19 mouse cellular contexts compared by ENCODE assay signal in the genomic region with DNA sequence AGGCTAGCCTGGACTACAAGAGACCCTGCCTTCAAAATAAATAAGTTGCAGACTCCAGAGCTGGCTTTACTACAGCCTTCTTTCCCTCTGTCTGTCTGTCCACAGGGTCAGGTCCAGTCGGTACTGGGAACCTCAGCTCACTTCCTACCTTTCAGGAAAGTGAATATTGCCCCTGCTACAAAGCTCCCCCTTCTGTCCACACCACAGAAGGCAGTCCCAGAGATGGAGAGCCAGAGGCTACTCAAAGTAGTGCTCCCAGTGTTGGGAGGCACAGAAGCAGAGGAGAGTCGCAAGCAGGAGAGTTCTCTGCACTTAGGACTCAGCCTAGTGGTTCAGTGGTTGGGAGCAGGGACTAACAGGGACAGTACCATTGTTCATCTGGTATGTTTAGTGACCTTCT. TPM values are rescaled to one million over a fixed set of nuclear protein-coding genes. Genes with fewer than 3 reads are reported as not detected.
A peak's percentile ranks its signal among the peaks of the same experiment; 100 is the strongest.
DNase-seq lines count a peak whose midpoint lies in the region; ATAC-seq and TF ChIP-seq lines count a peak whose summit lies in the region.
"Had no signal": no experiment of that assay in that cellular context is flagged by ENCODE, and none has a peak within 500 bp of the region (broad histone marks: within the 10 kb centered on the region; RNA-seq: fewer than 3 reads in every experiment).

No protein-coding gene starts in this region.

- dilution Hi-C loops in CH12.LX (cut with MboI; ENCODE audit: extremely low pct_ligation_motif_present, extremely low pct_unique_long_range_greater_than_20kb, low sequenced_read_pairs) = no loop called here

- H3K4me3 ChIP-seq in heart, adult 2 months = no peak overlapping the region
- no peak overlapping the region for H3K4me3 ChIP-seq in liver, postnatal 0 days (ENCODE audit: low read depth, low read length)
- no peak overlapping the region for H3K4me3 ChIP-seq in CH12.LX (replicated peaks in 1 of 3; ENCODE audit: low read depth in 2 of 3, low read length in 2 of 3, poor library complexity in 1 of 3)
- H3K4me3 ChIP-seq: embryonic facial prominence, embryonic 12.5 days; heart, embryonic 13.5 days had no signal

- peak; percentile 34 for TF ChIP-seq RAD21 in CH12.LX (IDR thresholded peaks at IDR 0.05; ENCODE audit: low read depth, low read length)

- in situ Hi-C loops in CH12.LX (cut with MboI; ENCODE audit: low pct_ligation_motif_present, low pct_unique_long_range_greater_than_20kb, low sequenced_read_pairs) = no loop called here

- no peak overlapping the region for H3K27ac ChIP-seq in heart, adult 2 months
- no peak overlapping the region for H3K27ac ChIP-seq in liver, postnatal 0 days (ENCODE audit: low read depth)
- no peak overlapping the region for H3K27ac ChIP-seq in CH12.LX (ENCODE audit: insufficient read depth, low read depth)
- H3K27ac ChIP-seq: embryonic facial prominence, embryonic 12.5 days; heart, embryonic 13.5 days had no signal

- peaks cover 5% of the 10 kb centered on the region for H3K4me1 ChIP-seq in heart, adult 2 months (ENCODE audit: control insufficient read depth, insufficient read depth, low read length)
- peaks cover 16% of the 10 kb centered on the region for H3K4me1 ChIP-seq in liver, postnatal 0 days (ENCODE audit: insufficient read depth)
- H3K4me1 ChIP-seq in CH12.LX (ENCODE audit: control insufficient read depth in 1 of 2, insufficient read depth in 2 of 2) = peaks cover 0 to 27% of the 10 kb centered on the region in 2 experiments; a peak in 2 of 4 replicates

- no peaks in the 10 kb centered on the region for H3K9me3 ChIP-seq in liver, postnatal 0 days (ENCODE audit: low read length)
- no peaks in the 10 kb centered on the region for H3K9me3 ChIP-seq in CH12.LX (replicated peaks; ENCODE audit: low read length)
- H3K9me3 ChIP-seq: embryonic facial prominence, embryonic 12.5 days; heart, embryonic 13.5 days had no signal

- TF ChIP-seq CTCF in heart, adult 2 months (IDR thresholded peaks at IDR 0.05) = peak; percentile 46
- TF ChIP-seq CTCF in liver, postnatal 0 days (IDR thresholded peaks at IDR 0.05; ENCODE audit: low read depth) = peak; percentile 58
- TF ChIP-seq CTCF in CH12.LX (conservative IDR thresholded peaks at IDR 0.05 in 1 of 2, IDR thresholded peaks at IDR 0.05 in 1 of 2; ENCODE audit: low read depth in 2 of 2, low read length in 2 of 2) = peak; percentile 37 to 64; a peak in 3 of 4 replicates

- no peaks in the 10 kb centered on the region for H3K36me3 ChIP-seq in heart, adult 2 months (ENCODE audit: control insufficient read depth, insufficient read depth, low read length)
- H3K36me3 ChIP-seq in liver, postnatal 0 days (replicated peaks; ENCODE audit: insufficient read depth, low read length) = no peaks in the 10 kb centered on the region
- H3K36me3 ChIP-seq in CH12.LX (replicated peaks in 1 of 2; ENCODE audit: control insufficient read depth in 1 of 2, insufficient read depth in 1 of 2, low read length in 1 of 2) = peaks cover 0 to 12% of the 10 kb centered on the region in 2 experiments

- 49% methylated on average over 2 of the region's 2 CpGs for WGBS in heart, adult 2 months
- 54% methylated on average over 2 of the region's 2 CpGs for WGBS in liver, postnatal 0 days (ENCODE audit: insufficient replicate concordance)

- H3K27me3 ChIP-seq in heart, adult 2 months (ENCODE audit: control insufficient read depth, insufficient read depth, low read length) = no peaks in the 10 kb centered on the region
- H3K27me3 ChIP-seq in liver, postnatal 0 days (ENCODE audit: insufficient read depth, low read length) = 0 out of 2 replicates have a peak, but pooled peaks cover 2% of the 10 kb centered on the region
- peaks cover 6% of the 10 kb centered on the region for H3K27me3 ChIP-seq in CH12.LX (replicated peaks)
- H3K27me3 ChIP-seq: embryonic facial prominence, embryonic 12.5 days; Patski had no signal

- no peak overlapping the region for H3K4me2 ChIP-seq in liver, postnatal 0 days (ENCODE audit: low read depth, low read length)
- no peak overlapping the region for H3K4me2 ChIP-seq in CH12.LX (ENCODE audit: insufficient read depth, low read depth, poor library complexity, severe bottlenecking)
- H3K4me2 ChIP-seq: embryonic facial prominence, embryonic 12.5 days; heart, embryonic 13.5 days; midbrain, embryonic 11.5 days had no signal

- no peak for TF ChIP-seq POLR2A in heart, adult 2 months (IDR thresholded peaks at IDR 0.05; ENCODE audit: insufficient read depth, low read depth, low read length)
- TF ChIP-seq POLR2A in CH12.LX (IDR thresholded peaks at IDR 0.05; ENCODE audit: low read depth, low read length) = no peak

- intact Hi-C loops in heart, adult 2 months (cut with DNase I) = no loop called here

- no peaks in the 10 kb centered on the region; the same call in 1 of the 2 replicates for H3K79me2 ChIP-seq in heart, adult 2 months (replicated peaks; ENCODE audit: control insufficient read depth, insufficient read depth, low read length)
- H3K79me2 ChIP-seq in CH12.LX (replicated peaks; ENCODE audit: control insufficient read depth, extremely low read depth, insufficient read depth, poor library complexity, severe bottlenecking) = peaks cover 16% of the 10 kb centered on the region

- DNase-seq in heart, adult 2 months = no peak
- no peak for DNase-seq in heart, adult 18-20 months
- DNase-seq in liver, postnatal 0 days = no peak
- no peak for DNase-seq in liver
- no peak for DNase-seq in CH12.LX (ENCODE audit: extremely low read depth)
- no peak for DNase-seq in right cerebral cortex, postnatal 10 days (ENCODE audit: low spot score in 2 of 2)
- DNase-seq: gastrocnemius, postnatal 36 days; heart, postnatal 4 days; kidney, postnatal 25 days; left cerebral cortex, postnatal 4 days; spleen, adult 18-20 months; thymus, postnatal 14 days had no signal

- H3K9ac ChIP-seq in heart, adult 2 months (ENCODE audit: low read depth, low read length) = no peak overlapping the region
- H3K9ac ChIP-seq in liver, postnatal 0 days (replicated peaks) = no peak overlapping the region
- H3K9ac ChIP-seq in CH12.LX (ENCODE audit: insufficient read depth, low read depth) = no peak overlapping the region
- H3K9ac ChIP-seq: embryonic facial prominence, embryonic 12.5 days; heart, embryonic 13.5 days had no signal

- TF ChIP-seq EP300 in heart, adult 2 months (IDR thresholded peaks at IDR 0.05; ENCODE audit: insufficient read depth, low read depth, low read length) = no peak
- TF ChIP-seq EP300 in liver, postnatal 0 days (IDR thresholded peaks at IDR 0.05; ENCODE audit: low read depth) = no peak
- no peak for TF ChIP-seq EP300 in CH12.LX (IDR thresholded peaks at IDR 0.05; ENCODE audit: low read length)

- no peak for ATAC-seq in liver, postnatal 0 days
- 0 out of 2 replicates have a peak, but pooled peaks have one; percentile 32 for ATAC-seq in megakaryocyte-erythroid progenitor cell, adult 5-6 weeks (replicated peaks; ENCODE audit: low FRiP score, low TSS enrichment, poor library complexity, severe bottlenecking)
- ATAC-seq: Patski had no signal

RNA-seq across cellular contexts. Expression of a gene that starts 2.9 kb away (rescaled TPM):
- total RNA-seq in heart, adult 2 months (2021) = 10 to 100 TPM; 21.1 to 23.3 TPM
- 19.6 and 20.0 TPM in 2 replicates for polyA plus RNA-seq in heart, adult 2 months (2012; rRNA removed)
- total RNA-seq in heart, adult 18-20 months (2021) = 10 to 100 TPM; 20.5 to 24.2 TPM
- polyA plus RNA-seq in liver, postnatal 0 days (2015; fragmentation: Nextera tagmentation; extraction: Ambion mirVana) = 35.5 and 36.0 TPM in 2 replicates
- total RNA-seq in CH12.LX (2012; rRNA removed) (94.9 and 101 TPM in 2 replicates), CH12.LX (2014; rRNA removed) (76.2 and 82.3 TPM in 2 replicates)
- 95.6 and 96.0 TPM in 2 replicates for polyA plus RNA-seq in CH12.LX (2012; ENCODE audit: insufficient read length, low read depth)
- total RNA-seq in megakaryocyte-erythroid progenitor cell, adult 5-6 weeks (2014; fragmentation: Nextera tagmentation) = 98.4 and 103 TPM in 2 replicates
- total RNA-seq in megakaryocyte-erythroid progenitor cell, adult 5-6 weeks (2017) = 54.5 and 69.3 TPM in 2 replicates

RNA-seq across cellular contexts. Expression of a gene that starts 8.6 kb away (rescaled TPM):
- 1,000 to 10,000 TPM; 1,811 to 2,042 TPM for total RNA-seq in heart, adult 2 months (2021)
- 1,155 and 2,061 TPM in 2 replicates for polyA plus RNA-seq in heart, adult 2 months (2012; rRNA removed)
- 1,000 to 10,000 TPM; 1,749 to 1,983 TPM for total RNA-seq in heart, adult 18-20 months (2021)
- 1,168 and 1,173 TPM in 2 replicates for polyA plus RNA-seq in liver, postnatal 0 days (2015; fragmentation: Nextera tagmentation; extraction: Ambion mirVana)
- 243 and 254 TPM in 2 replicates for total RNA-seq in CH12.LX (2012; rRNA removed)
- 119 and 147 TPM in 2 replicates for total RNA-seq in CH12.LX (2014; rRNA removed)
- polyA plus RNA-seq in CH12.LX (2012; ENCODE audit: insufficient read length, low read depth) = 412 and 540 TPM in 2 replicates
- 177 and 314 TPM in 2 replicates for total RNA-seq in megakaryocyte-erythroid progenitor cell, adult 5-6 weeks (2014; fragmentation: Nextera tagmentation)
- 74.0 and 119 TPM in 2 replicates for total RNA-seq in megakaryocyte-erythroid progenitor cell, adult 5-6 weeks (2017)

RNA-seq across cellular contexts. Expression of a gene that starts 12.0 kb away (rescaled TPM):
- total RNA-seq in heart, adult 2 months (2021) = 1 to 10 TPM; 4.7 to 5.4 TPM
- 15.6 and 15.7 TPM in 2 replicates for polyA plus RNA-seq in heart, adult 2 months (2012; rRNA removed)
- 1 to 10 TPM; 5.0 to 5.2 TPM for total RNA-seq in heart, adult 18-20 months (2021)
- polyA plus RNA-seq in liver, postnatal 0 days (2015; fragmentation: Nextera tagmentation; extraction: Ambion mirVana) = 2.8 and 3.6 TPM in 2 replicates
- total RNA-seq in CH12.LX (2012; rRNA removed) = 0.76 and 1.1 TPM in 2 replicates
- not detected in 2 replicates for total RNA-seq in CH12.LX (2014; rRNA removed)
- 0.56 and 0.99 TPM in 2 replicates for polyA plus RNA-seq in CH12.LX (2012; ENCODE audit: insufficient read length, low read depth)
- 0.96 and 1.9 TPM in 2 replicates for total RNA-seq in megakaryocyte-erythroid progenitor cell, adult 5-6 weeks (2014; fragmentation: Nextera tagmentation)
- not detected in 2 replicates for total RNA-seq in megakaryocyte-erythroid progenitor cell, adult 5-6 weeks (2017)

RNA-seq across cellular contexts. Expression of a gene that starts 16.1 kb away (rescaled TPM):
- total RNA-seq in heart, adult 2 months (2021) = not detected
- polyA plus RNA-seq in heart, adult 2 months (2012; rRNA removed) = 0.76 TPM in 1 of 2 replicates, not detected in the other
- total RNA-seq in heart, adult 18-20 months (2021) = not detected
- polyA plus RNA-seq in liver, postnatal 0 days (2015; fragmentation: Nextera tagmentation; extraction: Ambion mirVana) = 6.9 and 8.6 TPM in 2 replicates
- total RNA-seq in CH12.LX (2012; rRNA removed) = 0.21 and 0.42 TPM in 2 replicates
- not detected in 2 replicates for total RNA-seq in CH12.LX (2014; rRNA removed)
- 2.6 and 3.5 TPM in 2 replicates for polyA plus RNA-seq in CH12.LX (2012; ENCODE audit: insufficient read length, low read depth)
- 1.8 and 3.6 TPM in 2 replicates for total RNA-seq in megakaryocyte-erythroid progenitor cell, adult 5-6 weeks (2014; fragmentation: Nextera tagmentation)
- total RNA-seq in megakaryocyte-erythroid progenitor cell, adult 5-6 weeks (2017) = not detected in 2 replicates
- total RNA-seq: gastrocnemius, postnatal 36 days; heart, postnatal 4 days had no signal
- polyA plus RNA-seq: intestine, embryonic 14.5 days had no signal

RNA-seq across cellular contexts. Expression of a gene that starts 18.5 kb away (rescaled TPM):
- total RNA-seq in heart, adult 2 months (2021) = not detected
- polyA plus RNA-seq in heart, adult 2 months (2012; rRNA removed) = 1.1 and 5.9 TPM in 2 replicates
- under 1 TPM in 1 of 2 experiments, not detected in 1; 0.82 TPM for total RNA-seq in heart, adult 18-20 months (2021)
- polyA plus RNA-seq in liver, postnatal 0 days (2015; fragmentation: Nextera tagmentation; extraction: Ambion mirVana) = 61.6 and 65.5 TPM in 2 replicates
- total RNA-seq in CH12.LX (2012; rRNA removed) (35.6 and 51.5 TPM in 2 replicates), CH12.LX (2014; rRNA removed) (66.3 and 90.1 TPM in 2 replicates)
- 104 and 135 TPM in 2 replicates for polyA plus RNA-seq in CH12.LX (2012; ENCODE audit: insufficient read length, low read depth)
- total RNA-seq in megakaryocyte-erythroid progenitor cell, adult 5-6 weeks (2014; fragmentation: Nextera tagmentation) = 6.1 and 35.6 TPM in 2 replicates
- not detected in 2 replicates for total RNA-seq in megakaryocyte-erythroid progenitor cell, adult 5-6 weeks (2017)
- total RNA-seq: gastrocnemius, postnatal 36 days; heart, postnatal 4 days; layer of hippocampus, postnatal 25 days; left cerebral cortex, postnatal 4 days had no signal
- polyA plus RNA-seq: intestine, embryonic 14.5 days; Patski had no signal

Comparison
In these comparisons a context has a peak if more than half of its experiments do, and no peak if none do; other contexts are left out.
1. RNA of a gene that starts 8.6 kb away (total RNA-seq): 1,811 to 2,042 TPM in heart, adult 2 months and 1,749 to 1,983 TPM in heart, adult 18-20 months; 74.0 to 314 TPM in megakaryocyte-erythroid progenitor cell, adult 5-6 weeks and 119 to 254 TPM in CH12.LX; every median in the first group is over 4 times any median in the second.
2. Peak in every context shown above with its lines, with median percentiles within 50 percentile points of each other: CTCF ChIP-seq.